Mouse (Mus musculus) kidney, postnatal 0 days (tissue): ENCODE data around the gene R3hdm2. TPM values are rescaled to one million over a fixed set of nuclear protein-coding genes. Genes with fewer than 3 reads are reported as not detected.
A peak's percentile ranks its signal among the peaks of the same experiment; 100 is the strongest.

ENCODE experiments used
- ATAC-seq: fragments of 200-750 bp; cut with Nextera tagmentation; replicated peaks from 2 replicates; pipeline ENCODE4 v1.8.0; 2017; ENCODE audit warnings: low read depth, moderate number of reproducible peaks, moderate TSS enrichment, moderate library complexity; ENCODE audit not compliant: low FRiP score
- DNase-seq: peaks from one replicate; pipeline ENCODE4 v3.0.0-alpha.2; 2016; ENCODE audit warnings: low spot score
- H3K27ac ChIP-seq: fragments of 300-500 bp; sonication (generic); 2 replicates; pipeline ENCODE4 v1.5.1; 2014; ENCODE audit warnings: mild to moderate bottlenecking
- H3K27me3 ChIP-seq: fragments of 300-500 bp; sonication (generic); 2 replicates; pipeline ENCODE4 v1.6.1; 2014; ENCODE audit warnings: low read length, mixed read lengths; ENCODE audit not compliant: insufficient read depth
- H3K36me3 ChIP-seq: fragments of 300-500 bp; sonication (generic); 2 replicates; pipeline ENCODE4 v1.6.1; 2014; ENCODE audit warnings: low read length, mixed read lengths; ENCODE audit not compliant: insufficient read depth
- H3K4me1 ChIP-seq: fragments of 300-500 bp; sonication (generic); replicated peaks from 2 replicates; pipeline ENCODE4 v1.6.1; 2014; ENCODE audit warnings: antibody characterized with exemption, low read length, mixed read lengths; ENCODE audit not compliant: insufficient read depth
- H3K4me2 ChIP-seq: fragments of 300-500 bp; sonication (generic); 2 replicates; pipeline ENCODE4 v1.6.1; 2014; ENCODE audit warnings: mild to moderate bottlenecking, low read length, moderate library complexity, mixed read lengths
- H3K4me3 ChIP-seq: fragments of 300-500 bp; sonication (generic); replicated peaks from 2 replicates; pipeline ENCODE4 v1.5.1; 2014; ENCODE audit warnings: low read depth, low read length
- H3K9ac ChIP-seq: fragments of 300-500 bp; sonication (generic); 2 replicates; pipeline ENCODE4 v1.6.1; 2014; ENCODE audit warnings: low read depth, low read length
- H3K9me3 ChIP-seq: fragments of 300-500 bp; sonication (generic); replicated peaks from 2 replicates; pipeline ENCODE4 v1.6.1; 2016; ENCODE audit warnings: low read length, inconsistent platforms, mixed read lengths
- CTCF ChIP-seq: IDR thresholded peaks from 2 replicates; pipeline ENCODE4 v1.5.1; 2016; ENCODE audit warnings: antibody characterized with exemption, low read depth, mild to moderate bottlenecking, moderate library complexity
- WGBS: fragments of 180-500 bp; shearing (Covaris S2); extraction: QIAGEN DNeasy Blood & Tissue Kit; methylation state at CpG from one replicate; pipeline ENCODE4 v1.1.7; 2014; 5-methylcytosine and 5-hydroxymethylcytosine counted together
- polyA plus RNA-seq: library from polyadenylated mRNA; unstranded; fragments of >200 nt; fragmentation: Nextera tagmentation; extraction: Ambion mirVana; gene quantifications from 2 replicates; pipeline ENCODE4 v1.2.1, GENCODE M21; 2015

Gene R3hdm2
- polyA plus RNA-seq, 1 experiment from 2014 or later = 34.4 TPM

- DNase-seq (peak; percentile 94), ATAC-seq (peak; percentile 22)
- TF ChIP-seq CTCF = peak; percentile 100
- 0 out of 2 replicates have a peak overlapping the region, but pooled peaks have one; percentile 44 for H3K4me3 ChIP-seq
- H3K27ac ChIP-seq = no peak overlapping the region
- H3K4me2 ChIP-seq = peak overlapping the region; percentile 83
- H3K36me3 ChIP-seq = 0 out of 2 replicates have a peak, but pooled peaks cover 2% of the 10 kb centered on the region
- peaks cover 49% of the 10 kb centered on the region for H3K27me3 ChIP-seq
- under 1% methylated on average over 27 of the region's 27 CpGs for WGBS
- H3K9ac ChIP-seq = no peak overlapping the region
- H3K4me1 ChIP-seq = peaks cover 41% of the 10 kb centered on the region
- no peaks in the 10 kb centered on the region for H3K9me3 ChIP-seq
These were observed 132.7 kb downstream of the R3hdm2 start for GRCm38 (mm10) chr10:127512813-127513212.

- no peaks in the 10 kb centered on the region for H3K9me3 ChIP-seq
- TF ChIP-seq CTCF = no peak
- H3K4me2 ChIP-seq = peak overlapping the region; percentile 83
- H3K4me3 ChIP-seq = peak overlapping the region; percentile 15; the same call in 1 of the 2 replicates
- DNase-seq (no peak), ATAC-seq (no peak)
- H3K36me3 ChIP-seq = 0 out of 2 replicates have a peak, but pooled peaks cover 8% of the 10 kb centered on the region
- H3K27ac ChIP-seq = no peak overlapping the region
- H3K9ac ChIP-seq = no peak overlapping the region
- peaks cover 49% of the 10 kb centered on the region for H3K27me3 ChIP-seq
- peaks cover 38% of the 10 kb centered on the region for H3K4me1 ChIP-seq
- 3% methylated on average over 16 of the region's 16 CpGs for WGBS
These were observed 133.5 kb downstream of the R3hdm2 start for GRCm38 (mm10) chr10:127513501-127514091.

- DNase-seq = no peak
- Histone ChIP-seq H3K36me3 (peaks cover 14% of the 10 kb centered on the region; the same call in 1 of the 2 replicates), H3K9ac (no peak overlapping the region), H3K9me3 (no peaks in the 10 kb centered on the region), H3K4me1 (peaks cover 38% of the 10 kb centered on the region), H3K4me2 (0 out of 2 replicates have a peak overlapping the region, but pooled peaks have one; percentile 83), H3K27ac (no peak overlapping the region), H3K4me3 (peak overlapping the region; percentile 28; the same call in 1 of the 2 replicates), H3K27me3 (peaks cover 44% of the 10 kb centered on the region)
- WGBS = 18% methylated on average over 13 of the region's 13 CpGs
- ATAC-seq = no peak
- no peak for TF ChIP-seq CTCF
These were observed 134.1 kb downstream of the R3hdm2 start for GRCm38 (mm10) chr10:127514111-127514698.

GRCm38 (mm10) chr10:127514764-127515163 is 134.6 kb downstream of the R3hdm2 start, which contains the start of gene Ndufa4l2:
TSS of gene Ndufa4l2 (plus strand) at chr10:127514967.
- Histone ChIP-seq H3K36me3 (peaks cover 18% of the 10 kb centered on the region; the same call in 1 of the 2 replicates), H3K4me3 (peak within 1 kb of the TSS; percentile 28), H3K9me3 (no peaks in the 10 kb centered on the region), H3K27me3 (peaks cover 38% of the 10 kb centered on the region), H3K27ac (no peak within 1 kb of the TSS), H3K9ac (no peak within 1 kb of the TSS), H3K4me1 (peaks cover 34% of the 10 kb centered on the region), H3K4me2 (peak within 1 kb of the TSS; percentile 83)
- no peak for TF ChIP-seq CTCF
- WGBS = 10% methylated on average over 6 of the region's 6 CpGs
- ATAC-seq (no peak), DNase-seq (no peak)

GRCm38 (mm10) chr10:127515271-127515982 is 135.3 kb downstream of the R3hdm2 start:
- Histone ChIP-seq H3K9ac (no peak overlapping the region), H3K4me3 (peak overlapping the region; percentile 28), H3K4me1 (peaks cover 29% of the 10 kb centered on the region), H3K27me3 (peaks cover 32% of the 10 kb centered on the region), H3K36me3 (peaks cover 18% of the 10 kb centered on the region; the same call in 1 of the 2 replicates), H3K27ac (no peak overlapping the region), H3K9me3 (no peaks in the 10 kb centered on the region), H3K4me2 (peak overlapping the region; percentile 54)
- 44% methylated on average over 9 of the region's 9 CpGs for WGBS
- DNase-seq (no peak), ATAC-seq (no peak)
- TF ChIP-seq CTCF = no peak

- Histone ChIP-seq H3K4me2 (peak overlapping the region; percentile 54), H3K4me3 (peak overlapping the region; percentile 3; the same call in 1 of the 2 replicates), H3K27ac (peak overlapping the region; percentile 65; the same call in 1 of the 2 replicates), H3K9ac (peak overlapping the region; percentile 42; the same call in 1 of the 2 replicates), H3K9me3 (no peaks in the 10 kb centered on the region), H3K4me1 (peaks cover 32% of the 10 kb centered on the region), H3K27me3 (peaks cover 27% of the 10 kb centered on the region), H3K36me3 (peaks cover 18% of the 10 kb centered on the region; the same call in 1 of the 2 replicates)
- WGBS = 25% methylated on average over 8 of the region's 8 CpGs
- TF ChIP-seq CTCF = no peak
- ATAC-seq = no peak
- DNase-seq = no peak
These were observed 135.9 kb downstream of the R3hdm2 start for GRCm38 (mm10) chr10:127515983-127516459.
